Mouse (Mus musculus) left cerebral cortex, adult 8-10 months (tissue): ENCODE data around the gene Gm6217. TPM values are rescaled to one million over a fixed set of nuclear protein-coding genes. Genes with fewer than 3 reads are reported as not detected.
"Not testable (repeated sequence)": the region's sequence is repeated elsewhere in the genome, so short reads cannot be mapped to it uniquely, and the experiment has no call there.

Source experiments
- DNase-seq, 2 experiments: peaks; one replicate each; pipeline ENCODE4 v3.0.0; 2022; ENCODE audit warnings: low spot score in 2 of 2
- total RNA-seq, 4 experiments: library from RNA; stranded (reverse); gene quantifications; 2 replicates each; pipeline ENCODE4 v1.2.4; 2022

Gene Gm6217
- total RNA-seq, result not detected

DNA sequence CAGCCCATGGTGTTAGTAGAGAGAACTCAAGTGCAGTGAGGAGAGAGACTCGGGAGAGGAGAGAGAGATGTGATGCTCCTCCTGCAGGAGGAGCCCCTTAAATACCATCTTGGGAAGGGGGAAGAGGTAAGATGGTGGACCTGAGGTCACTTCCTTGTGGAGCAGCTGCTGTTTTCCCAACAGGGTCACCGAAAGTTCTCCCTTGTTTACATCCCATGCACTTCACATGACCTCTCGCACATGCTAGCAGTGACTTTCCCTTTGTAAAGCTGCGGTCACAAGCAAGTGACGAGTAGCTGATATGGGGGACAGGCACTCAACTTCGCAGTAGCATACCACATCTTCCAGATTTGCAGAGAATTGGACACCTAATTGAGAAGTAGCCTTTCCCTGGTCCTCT, at the start of gene Gm6217:
TSS of gene Gm6217 (minus strand) at position 74 of the 400 bp plus-strand sequence.
- not testable (repeated sequence) for DNase-seq

DNA sequence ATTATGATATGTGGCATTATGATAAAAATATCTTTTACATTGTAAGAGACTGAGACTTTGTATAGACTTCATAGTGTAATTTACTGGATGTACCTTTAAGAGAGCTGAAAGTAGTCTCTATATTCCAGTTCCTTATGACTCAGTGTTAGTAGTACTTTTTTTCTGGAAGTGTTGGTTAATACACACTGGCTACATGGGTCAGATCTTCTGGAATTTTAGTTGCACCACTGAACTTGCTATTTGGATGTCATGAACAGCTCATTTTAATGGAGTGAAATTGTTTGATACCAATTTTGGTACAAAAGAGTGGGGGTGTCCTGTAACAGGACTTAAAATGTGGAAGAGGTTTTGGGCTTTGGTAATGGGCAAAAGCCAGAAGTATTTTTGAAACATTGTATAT, 46.6 kb upstream of the Gm6217 start:
- DNase-seq, result no peak

DNA sequence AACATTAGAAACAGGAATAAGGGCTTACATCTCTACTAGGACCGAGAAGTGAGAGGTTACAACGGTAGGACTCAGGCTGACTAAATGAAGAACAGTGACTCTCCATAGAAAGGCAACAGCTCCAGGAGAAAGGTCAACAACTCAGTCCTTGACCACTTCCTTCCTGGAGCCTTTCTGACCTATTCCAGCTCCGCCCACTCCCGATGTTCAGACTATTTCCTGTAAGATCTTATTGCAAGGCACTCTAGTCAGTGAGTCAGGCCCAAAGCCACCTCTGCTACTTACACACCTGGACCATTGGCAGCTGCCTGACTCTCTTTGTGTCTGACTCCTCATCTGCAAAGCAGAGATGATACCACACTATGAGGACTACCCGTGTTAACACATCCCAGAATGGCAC, 44.6 kb upstream of the Gm6217 start:
- DNase-seq, result no peak

DNA sequence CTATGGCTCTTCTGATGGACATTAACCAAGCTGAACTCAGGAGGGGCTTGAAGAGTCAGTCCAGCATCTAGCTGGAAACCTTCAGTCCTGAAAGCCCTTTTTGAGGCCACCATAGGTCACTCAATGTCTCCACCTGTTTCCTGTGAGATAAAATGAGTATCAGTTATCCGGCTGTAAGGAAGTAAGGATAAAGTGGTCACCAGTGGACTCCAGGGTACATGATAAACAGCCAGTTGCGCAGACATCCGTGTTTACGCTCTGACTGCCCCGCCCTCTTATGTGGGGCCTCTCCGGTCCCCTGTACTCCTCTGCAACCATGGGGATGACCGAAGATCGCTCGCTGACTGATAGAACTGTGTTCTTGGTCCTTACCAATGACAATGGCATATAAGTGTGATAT, 43.1 kb upstream of the Gm6217 start:
- no peak for DNase-seq

DNA sequence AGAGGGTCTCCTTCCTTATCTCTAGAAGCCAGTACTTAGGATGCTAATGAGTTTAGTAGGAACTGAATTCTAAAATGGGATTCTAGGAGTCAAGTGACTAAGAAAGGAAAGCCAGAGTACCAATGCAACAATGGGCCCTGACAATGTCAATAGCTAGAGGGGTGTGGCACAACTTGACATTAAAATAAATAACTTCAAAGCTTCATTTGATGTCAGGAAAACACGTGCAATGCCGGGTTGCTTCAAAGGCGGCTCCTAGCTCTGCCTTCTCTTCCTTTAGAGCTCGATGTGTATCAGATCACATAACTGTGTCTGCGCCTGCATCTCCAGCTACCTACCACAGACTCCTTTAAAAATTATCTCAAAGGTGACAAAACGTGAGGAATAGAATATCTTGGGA, 42.7 kb upstream of the Gm6217 start:
- no peak for DNase-seq

DNA sequence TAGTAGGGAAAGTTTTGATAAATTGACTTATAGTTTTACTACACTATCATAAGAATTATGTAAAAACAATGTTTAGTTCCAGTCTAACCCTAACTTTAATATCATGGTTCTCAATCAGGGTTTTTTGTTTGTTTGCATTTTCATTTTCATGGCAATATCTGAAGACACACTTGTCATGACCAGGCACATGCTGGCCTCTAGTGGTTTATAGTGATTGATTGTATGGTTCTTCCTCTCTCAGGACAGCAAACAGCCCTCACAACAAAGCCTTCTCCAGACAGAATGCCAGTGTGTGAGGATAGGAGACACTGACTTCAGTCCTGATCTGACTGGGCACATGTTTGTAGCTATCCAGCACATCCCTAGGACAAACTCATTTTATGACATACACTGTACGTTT, 42.0 kb upstream of the Gm6217 start:
- DNase-seq, result no peak

DNA sequence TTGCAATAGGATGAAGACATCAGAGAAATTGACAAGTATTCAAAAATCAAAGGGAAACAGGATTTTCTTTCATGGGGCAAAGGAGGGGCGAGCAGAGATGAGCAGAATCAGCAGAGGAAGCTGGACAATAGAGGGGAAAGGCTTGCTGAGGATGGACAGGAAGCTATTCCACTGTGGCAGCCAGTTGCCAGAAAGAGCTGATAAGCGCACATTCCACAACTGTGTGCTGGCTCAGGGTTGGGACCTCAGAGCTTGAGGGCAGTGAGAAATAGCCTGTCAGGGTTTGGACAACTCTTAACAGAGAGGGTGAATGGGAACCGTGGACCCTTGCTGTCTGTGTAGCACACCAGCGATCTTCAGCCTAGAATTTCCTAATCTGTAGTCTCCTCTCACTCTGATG, 40.8 kb upstream of the Gm6217 start:
- DNase-seq, result no peak

DNA sequence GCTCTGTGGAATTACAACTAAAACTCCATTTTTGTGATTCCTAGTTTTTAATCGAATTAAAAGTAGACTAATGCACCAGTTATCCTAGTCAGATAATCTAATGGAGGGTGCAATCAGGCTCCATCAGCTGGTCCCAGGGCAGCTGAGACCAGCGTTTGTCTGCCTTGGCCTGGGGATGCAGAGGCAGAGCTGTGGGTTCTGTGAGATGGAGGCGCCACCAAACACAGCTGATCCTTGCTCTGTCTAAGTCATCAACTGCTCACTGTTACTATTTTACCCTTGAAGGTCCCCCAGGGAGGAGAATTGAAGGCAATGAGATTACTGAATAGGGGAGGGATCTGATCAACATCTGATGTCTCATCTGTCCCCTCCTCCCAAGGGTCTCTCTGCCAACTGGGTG, 35.2 kb upstream of the Gm6217 start:
- DNase-seq, result no peak

DNA sequence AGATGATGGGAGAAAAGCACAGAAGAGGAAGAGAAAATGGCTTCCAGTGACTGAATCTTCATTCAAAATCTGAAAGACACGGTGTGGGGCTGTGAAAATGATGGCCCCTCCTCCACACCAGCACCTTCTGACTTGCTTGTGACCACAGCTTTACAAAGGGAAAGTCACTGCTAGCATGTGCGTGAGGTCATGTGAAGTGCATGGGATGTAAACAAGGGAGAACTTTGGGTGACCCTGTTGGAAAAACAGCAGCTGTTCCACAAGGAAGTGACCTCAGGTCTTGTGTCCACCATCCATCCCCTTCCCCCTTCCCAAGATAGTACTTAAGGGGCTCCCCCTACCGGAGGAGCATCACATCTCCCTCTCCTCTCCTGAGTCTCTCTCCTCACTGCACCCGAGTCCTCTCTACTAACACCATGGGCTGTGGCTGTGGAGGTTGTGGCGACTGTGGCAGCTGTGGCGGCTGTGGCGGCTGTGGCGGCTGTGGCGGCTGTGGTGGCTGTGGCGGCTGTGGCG, 28.7 kb upstream of the Gm6217 start, which contains the start of gene Gm47955:
TSS of gene Gm47955 (plus strand) at position 417 of the 516 bp plus-strand sequence.
- DNase-seq, result no peak

DNA sequence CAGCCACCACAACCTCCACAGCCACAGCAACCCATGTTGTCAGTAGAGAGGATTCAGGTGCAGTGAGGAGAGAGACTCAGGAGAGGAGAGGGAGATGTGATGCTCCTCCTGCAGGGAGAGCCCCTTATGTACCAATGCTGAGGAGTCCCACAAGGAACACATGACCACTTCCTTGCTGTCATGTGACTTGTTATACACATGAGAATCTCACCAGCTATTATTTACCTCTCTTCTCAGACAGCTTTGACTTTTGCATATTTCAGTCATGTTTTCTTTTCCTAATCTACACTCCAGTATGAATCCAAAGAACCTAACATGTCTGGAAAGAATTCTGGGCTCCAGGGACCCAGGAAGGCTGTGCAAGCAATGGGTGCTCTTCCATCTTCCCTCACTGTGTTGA, 24.7 kb upstream of the Gm6217 start, which contains the start of gene Gm7544:
TSS of gene Gm7544 (minus strand) at position 101 of the 400 bp plus-strand sequence.
- not testable (repeated sequence) for DNase-seq

DNA sequence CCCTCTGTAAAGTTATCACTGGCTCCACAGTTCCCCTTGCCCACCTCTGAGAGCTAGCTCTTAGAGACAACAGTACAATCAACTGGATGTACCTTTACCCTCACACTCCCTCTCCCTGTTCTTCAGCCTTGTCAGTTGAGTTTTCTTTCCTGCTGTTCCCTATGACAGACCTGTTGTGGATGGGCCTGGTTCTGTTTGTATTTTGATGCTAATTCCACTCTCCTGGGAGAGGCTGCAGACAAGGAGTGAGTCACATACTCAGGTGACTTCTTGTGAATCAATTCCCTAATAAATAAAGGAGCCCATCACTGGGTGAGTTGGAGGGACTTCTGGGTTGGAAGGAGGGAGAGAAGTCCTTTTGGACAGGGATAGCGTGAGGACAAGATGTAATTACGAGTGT, 17.4 kb upstream of the Gm6217 start:
- DNase-seq, result no peak

DNA sequence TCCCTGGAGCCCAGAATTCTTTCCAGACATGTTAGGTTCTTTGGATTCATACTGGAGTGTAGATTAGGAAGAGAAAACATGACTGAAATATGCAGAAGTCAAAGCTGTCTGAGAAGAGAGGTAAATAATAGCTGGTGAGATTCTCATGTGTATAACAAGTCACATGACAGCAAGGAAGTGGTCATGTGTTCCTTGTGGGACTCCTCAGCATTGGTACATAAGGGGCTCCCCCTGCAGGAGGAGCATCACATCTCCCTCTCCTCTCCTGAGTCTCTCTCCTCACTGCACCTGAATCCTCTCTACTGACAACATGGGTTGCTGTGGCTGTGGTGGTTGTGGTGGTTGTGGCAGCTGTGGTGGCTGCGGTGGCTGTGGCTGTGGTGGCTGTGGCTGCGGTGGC, 14.8 kb upstream of the Gm6217 start:
- not testable (repeated sequence) for DNase-seq

DNA sequence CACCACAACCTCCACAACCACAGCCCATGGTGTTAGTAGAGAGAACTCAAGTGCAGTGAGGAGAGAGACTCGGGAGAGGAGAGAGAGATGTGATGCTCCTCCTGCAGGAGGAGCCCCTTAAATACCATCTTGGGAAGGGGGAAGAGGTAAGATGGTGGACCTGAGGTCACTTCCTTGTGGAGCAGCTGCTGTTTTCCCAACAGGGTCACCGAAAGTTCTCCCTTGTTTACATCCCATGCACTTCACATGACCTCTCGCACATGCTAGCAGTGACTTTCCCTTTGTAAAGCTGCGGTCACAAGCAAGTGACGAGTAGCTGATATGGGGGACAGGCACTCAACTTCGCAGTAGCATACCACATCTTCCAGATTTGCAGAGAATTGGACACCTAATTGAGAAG, 12.1 kb upstream of the Gm6217 start, which contains the start of gene A030003K21Rik:
TSS of gene A030003K21Rik (minus strand) at position 94 of the 400 bp plus-strand sequence.
- DNase-seq, result not testable (repeated sequence)

DNA sequence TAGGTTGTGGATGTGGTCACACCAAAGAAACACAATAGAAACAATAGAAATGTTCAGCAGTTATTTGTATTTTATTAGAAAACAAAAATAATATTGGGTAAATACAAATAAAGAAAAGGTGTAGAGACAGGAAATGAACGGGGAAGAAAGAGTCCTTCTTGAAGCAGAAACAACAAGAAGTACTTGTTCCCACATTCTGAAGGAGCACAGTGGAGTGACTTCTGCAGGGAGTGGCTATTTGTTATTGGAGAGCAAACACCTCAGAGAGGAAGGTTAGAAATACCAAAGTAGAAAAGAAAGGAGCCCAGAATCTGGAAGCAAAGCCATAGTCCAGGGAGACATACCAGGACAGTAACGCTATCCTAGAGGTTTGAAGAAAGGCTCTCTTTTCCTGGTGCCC, 11.3 kb upstream of the Gm6217 start:
- not testable (repeated sequence) for DNase-seq

DNA sequence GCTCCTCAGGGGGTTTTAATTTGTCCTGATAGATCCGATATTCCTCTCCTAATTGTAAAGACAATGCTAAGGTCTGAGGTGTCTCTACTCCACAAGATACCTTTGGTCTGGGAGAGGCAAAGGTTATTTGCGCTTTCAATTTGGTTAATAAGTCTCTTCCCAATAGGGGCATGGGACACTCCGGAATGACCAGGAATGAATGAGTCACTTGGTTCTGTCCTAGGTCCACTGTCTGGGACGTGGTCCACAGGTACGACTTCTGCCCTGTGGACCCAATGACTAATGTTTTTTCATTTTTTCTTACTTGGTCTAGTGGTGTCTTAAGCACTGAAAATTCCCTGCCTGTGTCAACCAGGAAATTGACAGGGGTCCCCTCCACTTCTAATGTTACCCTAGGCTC, 7.5 kb upstream of the Gm6217 start:
- DNase-seq, result no peak

DNA sequence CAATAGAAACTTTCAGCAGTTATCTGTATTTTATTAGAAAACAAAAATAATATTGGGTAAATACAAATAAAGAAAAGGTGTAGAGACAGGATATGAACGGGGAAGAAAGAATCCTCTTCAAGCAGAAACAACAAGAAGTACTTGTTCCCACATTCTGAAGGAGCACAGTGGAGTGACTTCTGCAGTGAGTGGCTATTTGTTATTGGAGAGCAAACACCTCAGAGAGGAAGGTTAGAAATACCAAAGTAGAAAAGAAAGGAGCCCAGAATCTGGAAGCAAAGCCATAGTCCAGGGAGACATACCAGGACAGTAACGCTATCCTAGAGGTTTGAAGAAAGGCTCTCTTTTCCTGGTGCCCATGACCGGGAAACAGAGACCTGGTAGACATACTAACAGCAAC, 641 bp downstream of the Gm6217 start:
- not testable (repeated sequence) for DNase-seq

DNA sequence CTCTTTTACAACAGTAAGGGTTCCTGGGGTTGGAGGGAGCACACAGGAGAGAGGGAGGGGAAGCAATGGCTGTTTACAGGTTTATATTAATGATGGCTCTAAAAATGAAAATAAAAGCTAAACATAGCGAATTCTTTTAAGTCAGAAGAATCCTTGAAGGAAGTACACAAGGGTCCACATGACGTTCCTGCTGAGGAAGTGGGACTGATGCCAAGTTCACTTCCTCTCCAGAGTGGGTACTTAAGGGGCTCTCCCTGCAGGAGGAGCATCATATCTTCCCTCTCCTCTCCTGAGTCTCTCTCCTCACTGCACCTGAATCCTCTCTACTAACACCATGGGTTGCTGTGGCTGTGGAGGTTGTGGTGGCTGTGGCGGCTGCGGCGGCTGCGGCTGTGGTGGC, 6.5 kb downstream of the Gm6217 start, which contains the start of gene A030014E15Rik:
TSS of gene A030014E15Rik (plus strand) at position 268 of the 400 bp plus-strand sequence.
- DNase-seq, result no peak

DNA sequence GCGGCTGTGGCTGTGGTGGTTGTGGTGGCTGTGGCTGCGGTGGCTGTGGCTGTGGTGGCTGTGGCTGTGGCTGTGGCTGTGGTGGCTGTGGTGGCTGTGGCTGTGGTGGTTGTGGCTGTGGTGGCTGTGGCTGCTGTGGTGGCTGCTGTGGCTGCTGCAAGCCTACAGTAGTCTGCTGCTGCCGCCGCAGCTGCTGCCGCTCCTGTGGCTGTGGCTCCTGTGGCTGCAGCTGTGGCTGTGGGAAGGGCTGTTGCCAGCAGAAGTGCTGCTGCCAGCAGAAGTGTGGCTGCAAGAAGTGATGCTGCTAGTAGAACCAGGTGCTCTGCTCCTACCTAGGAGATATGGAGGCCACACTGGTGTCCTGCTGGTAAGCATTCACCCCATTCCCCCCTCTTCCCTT, 17.8 kb downstream of the Gm6217 start:
- not testable (repeated sequence) for DNase-seq

DNA sequence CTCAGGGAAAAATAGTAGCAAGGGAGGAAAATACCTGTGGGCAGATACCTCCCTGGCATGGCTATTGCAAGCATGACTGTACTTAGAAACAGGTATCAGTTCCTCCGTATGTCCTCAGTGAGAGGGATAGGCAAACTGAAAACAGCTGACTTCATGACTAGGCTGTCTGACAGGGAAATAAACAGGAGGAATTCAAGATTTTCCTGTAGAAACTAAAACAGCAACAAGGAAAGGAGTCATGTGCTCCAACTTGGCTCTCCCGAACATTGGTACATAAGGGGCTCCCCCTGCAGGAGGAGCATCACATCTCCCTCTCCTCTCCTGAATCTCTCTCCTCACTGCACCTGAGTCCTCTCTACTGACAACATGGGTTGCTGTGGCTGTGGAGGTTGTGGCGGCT, 18.2 kb downstream of the Gm6217 start, which contains the start of gene A030005L19Rik:
TSS of gene A030005L19Rik (plus strand) at position 301 of the 400 bp plus-strand sequence.
- no peak for DNase-seq

DNA sequence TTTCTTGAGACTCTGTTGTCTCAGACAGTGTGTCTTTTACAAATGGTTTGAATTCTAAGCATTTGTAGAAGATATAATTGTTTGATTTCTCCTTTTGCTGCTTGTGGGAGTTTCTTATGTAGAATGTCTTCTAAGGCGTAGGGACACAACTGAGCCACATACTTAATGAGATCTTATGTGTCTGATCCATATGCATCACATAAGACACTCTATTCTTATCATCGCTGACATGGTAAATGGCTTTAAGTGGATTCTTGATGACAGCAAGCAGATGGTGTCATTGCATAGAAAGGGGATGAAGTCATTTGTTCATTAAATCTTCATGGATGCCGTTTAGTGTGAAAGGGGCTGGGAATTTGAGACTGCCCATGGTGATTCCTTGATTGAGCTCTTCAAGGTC, 25.3 kb downstream of the Gm6217 start:
- no peak for DNase-seq

DNA sequence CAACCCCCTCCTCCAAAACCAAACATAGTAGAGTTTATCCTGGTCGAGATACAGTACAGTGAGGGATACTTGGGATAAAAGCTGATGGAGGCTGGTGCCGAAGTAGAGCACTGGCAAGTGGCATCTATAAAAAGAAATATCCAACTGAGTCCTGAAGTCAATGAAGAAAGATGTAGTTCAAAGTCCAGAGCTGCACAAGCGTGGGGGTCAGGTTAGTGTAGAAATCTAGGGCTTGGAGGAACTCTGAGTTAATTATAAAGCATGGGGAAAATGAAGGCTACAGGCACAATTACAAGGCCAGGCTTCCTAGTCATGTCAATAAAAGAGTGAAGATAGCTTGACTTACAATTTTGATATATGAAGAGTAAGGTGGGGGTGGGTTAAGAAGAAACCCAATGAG, 30.0 kb downstream of the Gm6217 start:
- no peak for DNase-seq

DNA sequence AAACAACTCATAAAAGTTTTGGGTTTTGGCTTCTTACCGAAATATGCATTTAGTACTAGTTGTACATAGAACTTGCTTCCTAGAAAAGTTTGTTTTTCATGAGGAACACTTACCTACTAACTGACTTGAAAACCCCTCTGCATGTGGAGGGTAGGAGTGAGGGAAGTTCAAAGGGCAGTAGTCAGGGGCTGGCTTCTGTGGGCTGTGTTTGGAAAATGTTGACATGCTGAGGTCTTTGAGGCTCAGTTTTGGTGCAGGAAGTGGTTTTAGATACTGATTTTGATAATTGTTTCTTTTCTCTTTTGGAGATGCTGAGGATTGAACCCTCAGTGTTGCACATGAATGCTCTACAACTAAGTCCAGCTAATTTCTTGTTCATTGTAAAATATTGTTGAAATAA, 30.6 kb downstream of the Gm6217 start:
- DNase-seq, result no peak

DNA sequence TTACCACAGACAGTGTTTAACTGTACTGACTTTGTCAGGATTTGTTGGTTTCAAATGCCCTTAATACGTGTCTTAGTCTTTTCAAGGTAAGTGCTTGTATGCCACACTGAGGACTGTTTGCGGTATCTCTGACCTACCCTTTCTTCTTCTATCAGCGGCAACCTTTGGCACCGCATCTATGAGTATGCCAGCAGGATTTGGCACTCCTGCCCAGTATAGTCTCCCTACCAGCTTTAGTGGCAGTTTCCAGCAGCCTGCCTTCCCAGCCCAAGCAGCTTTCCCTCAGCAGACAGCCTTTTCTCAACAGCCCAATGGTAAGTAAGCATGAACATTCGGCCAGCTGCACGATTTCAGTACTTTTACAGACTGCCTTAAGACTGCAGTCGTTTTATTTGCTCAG, 37.9 kb downstream of the Gm6217 start:
- no peak for DNase-seq
